Mouse (Mus musculus) left cerebral cortex, adult 2 months (tissue): ENCODE results near the gene Fgfr2. TPM values are rescaled to one million over a fixed set of nuclear protein-coding genes. Genes with fewer than 3 reads are reported as not detected.
"Not testable (repeated sequence)": the region's sequence is repeated elsewhere in the genome, so short reads cannot be mapped to it uniquely, and the experiment has no call there.

ENCODE experiments used
- DNase-seq, 2 experiments: peaks; one replicate each; pipeline ENCODE4 v3.0.0; 2021 to 2022; ENCODE audit warnings: low spot score in 2 of 2, mixed read lengths in 1 of 2; ENCODE audit errors: extremely low spot score in 1 of 2
- H3K27ac ChIP-seq: fragments of 200-600 bp; 2 replicates; pipeline ENCODE4 v1.8.1; 2022
- H3K4me3 ChIP-seq: fragments of 200-600 bp; 2 replicates; pipeline ENCODE4 v1.8.1; 2022
- CTCF ChIP-seq: fragments of 200-600 bp; IDR thresholded peaks from 2 replicates; pipeline ENCODE4 v1.8.1; 2022; ENCODE audit warnings: antibody characterized with exemption, mild to moderate bottlenecking, moderate library complexity
- intact Hi-C: fragments of 180-260 bp; cut with DNase I; formaldehyde crosslinking; loops from one replicate; pipeline ENCODE4 v1.15.1; 2025
- total RNA-seq, 2 experiments: library from RNA; stranded (reverse); gene quantifications; 2 replicates each; pipeline ENCODE4 v1.2.3; 2021

Gene Fgfr2
- total RNA-seq, 2 experiments from 2014 or later: 47.3 to 47.4 TPM

DNA sequence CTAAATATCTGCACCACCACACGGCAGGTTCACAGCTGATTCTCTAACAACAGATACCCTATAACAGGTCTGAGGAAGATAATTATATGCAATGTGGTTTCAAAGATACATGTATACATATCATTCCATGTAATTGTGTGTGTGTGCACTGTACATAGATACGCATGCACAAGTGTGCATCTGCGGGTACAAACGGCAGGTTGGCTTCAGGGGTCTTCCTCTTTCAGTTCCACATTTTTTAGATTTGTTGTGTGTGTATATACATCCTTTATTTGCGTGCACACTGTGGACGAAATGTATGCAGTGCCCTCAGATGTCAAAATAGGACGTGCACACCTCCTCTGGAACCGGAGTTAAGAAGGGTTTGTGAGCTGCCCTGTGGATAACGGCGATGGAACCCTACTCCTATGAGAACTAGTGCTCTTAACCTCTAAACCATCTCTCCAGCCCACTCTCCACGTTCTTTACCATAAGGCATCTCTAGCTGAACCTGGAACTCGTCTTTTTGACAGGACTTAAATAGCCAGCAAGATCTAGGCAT, 2575.4 kb downstream of the Fgfr2 start:
- intact Hi-C loops: loop anchor here (2.0 to 5.0 kb wide), 6 partner anchors 29 to 215 kb away; no protein-coding TSS in a partner anchor
- TF ChIP-seq CTCF: no peak
- peak overlapping the region; percentile 85 for H3K4me3 ChIP-seq
- no peak overlapping the region for H3K27ac ChIP-seq
- DNase-seq: no peak

DNA sequence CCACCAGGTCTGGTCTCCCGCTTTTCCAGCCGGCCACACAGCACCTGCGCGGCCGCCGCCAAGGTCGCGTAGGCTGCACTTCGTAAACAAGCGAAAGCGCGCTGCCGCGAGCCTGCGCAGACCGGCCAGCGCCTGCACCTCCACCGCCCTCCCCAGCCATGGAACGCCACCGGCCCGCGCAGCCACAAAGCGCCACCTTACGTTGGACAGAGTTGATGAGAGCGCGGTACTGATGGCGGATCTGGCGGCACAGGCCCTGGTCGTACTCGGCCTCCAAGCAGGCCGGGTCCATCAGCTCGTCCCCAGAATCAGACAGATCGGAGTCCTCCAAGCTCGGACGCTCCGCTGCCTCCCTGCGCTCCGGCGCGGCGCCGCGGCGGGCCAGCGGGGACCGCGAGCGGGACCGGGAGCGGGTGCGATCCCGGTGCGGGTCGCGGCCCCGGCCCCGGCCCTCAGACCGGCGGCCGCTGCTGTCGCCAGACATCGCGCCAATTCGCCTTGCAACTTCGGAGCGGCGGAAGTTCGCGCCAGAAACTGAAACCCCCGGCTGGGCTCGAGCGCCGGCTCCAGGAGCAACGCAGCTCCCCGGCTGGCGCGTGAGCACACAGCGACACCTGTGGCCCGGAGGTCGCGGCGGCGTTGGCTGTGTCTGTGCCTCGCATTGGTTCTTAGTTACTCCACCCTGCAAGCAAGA, 2576.2 kb downstream of the Fgfr2 start:
- intact Hi-C loops: loop anchor here (2.0 to 5.0 kb wide), 6 partner anchors 28 to 215 kb away; no protein-coding TSS in a partner anchor
- TF ChIP-seq CTCF: peak; percentile 83

DNA sequence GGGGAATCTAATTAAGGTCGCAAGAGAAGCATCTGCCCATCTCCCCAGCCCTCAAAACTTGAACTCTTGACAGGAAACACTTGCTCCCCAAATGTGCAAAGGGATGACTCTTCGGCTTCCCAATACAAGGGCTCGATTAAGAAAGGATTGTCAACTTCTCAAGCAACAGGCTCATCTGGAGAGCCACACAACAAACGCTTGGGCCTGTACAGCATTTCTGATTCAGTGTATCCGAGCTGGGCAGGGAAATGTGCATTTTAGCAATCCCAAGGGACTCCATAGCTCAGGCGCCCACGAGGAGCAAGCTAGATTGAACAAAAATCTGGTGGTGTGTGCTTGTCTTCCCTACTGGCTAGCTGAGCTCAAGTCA, 2576.7 kb downstream of the Fgfr2 start:
- no peak for TF ChIP-seq CTCF
- no peak for DNase-seq
- intact Hi-C loops: loop anchor here (2.0 to 5.0 kb wide), 6 partner anchors 28 to 216 kb away; no protein-coding TSS in a partner anchor
- peak overlapping the region; percentile 85 for H3K4me3 ChIP-seq
- peak overlapping the region; percentile 97 for H3K27ac ChIP-seq

More for the DNA sequence above, 2576.2 kb downstream of the Fgfr2 start:
- H3K4me3 ChIP-seq: peak overlapping the region; percentile 85
- H3K27ac ChIP-seq: peak overlapping the region; percentile 97
- DNase-seq: peak; percentile 89 to 93

DNA sequence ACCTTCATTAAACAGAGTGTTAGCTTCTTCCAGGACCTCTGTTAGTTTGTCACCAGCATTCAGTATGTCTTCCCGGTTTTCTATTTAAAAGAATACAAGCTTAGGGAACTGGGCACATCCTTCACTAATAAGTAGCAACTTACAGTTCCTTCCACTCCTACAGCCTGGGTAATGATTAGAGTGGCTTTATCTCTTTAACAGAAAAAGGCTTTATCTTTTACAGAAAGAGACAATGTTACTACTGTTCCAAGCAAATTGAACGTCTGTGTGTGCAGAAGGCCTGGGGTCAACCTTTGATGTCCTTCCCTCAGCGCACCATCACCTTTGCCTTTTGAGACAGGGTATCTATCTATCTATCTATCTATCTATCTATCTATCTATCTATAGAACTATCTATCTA, 2577.3 kb downstream of the Fgfr2 start:
- no peak for DNase-seq
- Histone ChIP-seq H3K27ac (no peak overlapping the region; the same call in 1 of the 2 replicates), H3K4me3 (peak overlapping the region; percentile 85)
- no peak for TF ChIP-seq CTCF
- intact Hi-C loops: loop anchor here (2.0 to 5.0 kb wide), 6 partner anchors 27 to 216 kb away; no protein-coding TSS in a partner anchor

DNA sequence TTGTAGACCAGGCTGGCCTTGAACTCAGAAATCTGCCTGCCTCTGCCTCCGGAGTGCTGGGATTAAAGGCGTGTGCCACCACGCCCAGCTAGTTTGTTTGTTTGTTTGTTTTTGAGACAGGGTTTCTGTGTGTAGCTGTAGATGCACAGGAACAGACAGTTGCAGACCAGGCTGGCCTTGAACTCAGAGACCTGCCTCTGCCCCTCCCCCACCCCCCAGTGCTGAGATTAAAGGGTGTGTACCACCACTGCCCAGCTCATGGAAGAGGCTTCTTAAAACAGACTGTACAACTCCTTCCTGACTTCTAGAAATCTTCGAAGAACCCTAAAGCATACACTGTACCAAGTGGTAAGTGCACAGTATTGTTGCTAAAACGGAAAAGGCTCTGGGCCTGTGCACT, 2577.7 kb downstream of the Fgfr2 start:
- H3K27ac ChIP-seq: no peak overlapping the region
- peak overlapping the region; percentile 85; the same call in 1 of the 2 replicates for H3K4me3 ChIP-seq
- DNase-seq: no peak
- intact Hi-C loops: loop anchor here (5.0 kb wide), 4 partner anchors 102 to 217 kb away; no protein-coding TSS in a partner anchor
- TF ChIP-seq CTCF: no peak

DNA sequence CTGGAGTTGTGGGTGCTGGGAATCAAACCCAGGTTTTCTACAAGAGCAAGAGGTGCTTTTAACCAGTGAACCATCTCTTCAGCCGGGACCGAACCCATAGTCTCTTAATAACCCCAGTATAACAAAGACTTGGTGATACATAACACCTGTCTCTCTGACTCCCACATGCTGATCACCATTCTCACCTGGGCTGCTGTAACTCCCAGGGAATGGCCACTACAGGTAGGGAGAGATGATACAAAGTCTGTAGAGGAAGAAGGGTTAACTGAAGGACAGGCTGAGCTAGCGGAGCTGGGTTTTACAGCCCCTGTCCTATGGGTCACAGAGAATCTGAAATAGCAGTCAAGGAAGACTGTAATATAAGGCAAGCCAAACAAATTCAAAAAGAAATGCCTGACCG, 2580.0 kb downstream of the Fgfr2 start:
- H3K27ac ChIP-seq: no peak overlapping the region
- TF ChIP-seq CTCF: no peak
- no peak for DNase-seq
- intact Hi-C loops: no loop called here
- no peak overlapping the region for H3K4me3 ChIP-seq

DNA sequence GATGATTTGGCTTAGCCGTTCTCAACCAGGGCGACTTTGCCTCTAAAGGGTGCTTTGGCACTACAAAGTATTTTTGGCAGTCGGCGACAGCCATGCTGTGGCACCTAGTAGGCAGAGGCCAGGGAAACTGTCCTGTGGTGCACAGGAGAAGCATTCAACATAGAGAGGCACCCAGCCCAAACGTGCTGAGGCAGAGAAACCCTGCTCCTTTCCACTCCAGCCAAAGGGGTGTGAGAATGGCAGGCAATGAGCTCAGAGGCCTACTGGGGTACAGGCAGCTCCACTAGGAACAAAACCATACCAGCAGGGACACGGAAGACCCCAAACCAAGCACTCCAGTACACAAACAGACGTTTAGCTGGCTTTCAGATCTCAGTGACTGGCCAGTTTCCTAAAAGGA, 2583.0 kb downstream of the Fgfr2 start:
- DNase-seq: no peak
- Histone ChIP-seq H3K27ac (no peak overlapping the region), H3K4me3 (no peak overlapping the region)
- intact Hi-C loops: no loop called here
- no peak for TF ChIP-seq CTCF

DNA sequence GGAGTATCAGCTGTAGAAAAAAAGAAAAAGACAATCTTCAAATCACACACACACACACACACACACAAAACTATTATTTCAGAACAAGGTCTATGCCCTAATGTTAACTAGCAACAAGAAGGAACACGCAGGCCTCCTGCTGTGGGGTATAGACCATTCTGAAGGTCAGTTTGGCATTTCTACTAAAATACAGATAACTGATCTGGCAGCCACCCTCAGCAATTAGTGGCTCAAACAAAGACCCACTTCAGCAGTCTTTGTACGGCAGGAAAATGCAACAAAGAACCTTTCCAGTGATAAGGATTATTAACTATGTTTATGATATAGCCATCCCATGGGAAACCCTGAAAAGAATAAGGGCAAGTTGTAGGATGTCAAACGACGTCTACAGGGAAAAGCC, 2586.1 kb downstream of the Fgfr2 start:
- intact Hi-C loops: no loop called here

DNA sequence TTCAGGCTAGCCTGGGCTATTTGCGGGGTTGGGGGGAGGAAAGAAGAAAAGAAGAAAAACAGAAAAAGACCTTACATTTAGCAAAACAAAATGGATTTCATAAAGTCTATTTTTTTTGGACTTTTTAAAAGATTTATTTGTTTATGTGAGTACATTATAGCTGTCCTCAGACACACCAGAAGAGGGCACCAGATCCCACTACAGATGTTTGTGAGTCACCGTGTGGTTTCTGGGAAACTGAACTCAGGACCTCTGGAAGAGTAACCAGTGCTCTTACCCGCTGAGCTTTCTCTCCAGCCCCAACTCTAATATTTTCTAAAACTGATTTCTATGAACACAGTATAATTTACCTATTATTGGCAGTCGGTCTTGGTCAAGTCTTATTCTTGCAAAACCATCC, 2588.0 kb downstream of the Fgfr2 start:
- Histone ChIP-seq H3K4me3 (no peak overlapping the region), H3K27ac (no peak overlapping the region)
- TF ChIP-seq CTCF: peak; percentile 43
- DNase-seq: no peak
- intact Hi-C loops: no loop called here

More for the DNA sequence above, 2586.1 kb downstream of the Fgfr2 start:
- no peak for DNase-seq
- no peak for TF ChIP-seq CTCF
- Histone ChIP-seq H3K4me3 (no peak overlapping the region), H3K27ac (no peak overlapping the region)

DNA sequence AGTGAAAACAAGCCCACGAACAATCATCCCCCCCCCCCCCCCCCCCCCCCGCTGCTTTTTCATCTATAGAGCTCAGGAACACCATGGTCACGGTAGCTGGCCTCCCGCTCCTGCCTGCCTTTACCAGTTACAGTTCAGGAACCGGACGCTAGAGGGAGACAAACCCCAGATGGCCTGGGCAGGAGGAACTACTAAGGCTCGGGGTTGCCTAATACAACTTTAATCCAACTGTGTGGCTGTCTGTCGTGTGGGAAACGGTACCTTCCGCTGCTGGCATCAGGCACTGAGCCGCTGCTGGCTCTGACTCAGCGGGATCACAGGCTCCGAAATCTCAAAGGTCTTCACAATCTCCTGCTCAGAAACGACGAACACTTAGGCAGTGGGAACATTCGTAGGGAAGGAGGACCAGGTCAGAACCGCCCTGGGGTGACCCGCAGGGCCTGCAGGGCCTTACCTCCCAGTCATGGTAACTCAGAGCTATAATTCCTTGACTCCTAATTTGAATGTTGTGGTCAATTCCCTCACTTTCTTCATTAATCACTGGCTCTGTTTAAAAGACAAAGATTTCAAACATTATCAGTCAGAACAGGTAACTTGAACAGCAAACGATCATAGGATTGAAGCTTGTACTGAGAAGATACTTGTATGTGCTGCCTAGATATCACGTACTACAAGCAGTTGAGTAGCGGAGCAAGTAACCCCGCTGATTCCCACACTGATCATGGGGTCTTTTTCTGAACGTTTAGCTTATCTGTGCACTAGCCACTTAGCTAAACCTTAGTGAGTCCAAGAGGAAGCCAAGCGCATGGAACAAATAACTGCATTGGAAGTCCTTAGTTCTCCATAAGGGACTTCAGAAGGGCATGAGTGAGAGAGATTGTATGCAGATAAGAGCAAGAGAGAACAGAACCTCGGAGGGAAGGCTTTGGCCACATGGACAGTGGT, 2589.6 kb downstream of the Fgfr2 start:
- no peak overlapping the region for H3K27ac ChIP-seq
- DNase-seq: peak; percentile 84 to 92
- TF ChIP-seq CTCF: peak; percentile 71
- intact Hi-C loops: loop anchor here (2.0 to 5.0 kb wide), 2 partner anchors 159 to 229 kb away; no protein-coding TSS in a partner anchor
- H3K4me3 ChIP-seq: no peak overlapping the region

DNA sequence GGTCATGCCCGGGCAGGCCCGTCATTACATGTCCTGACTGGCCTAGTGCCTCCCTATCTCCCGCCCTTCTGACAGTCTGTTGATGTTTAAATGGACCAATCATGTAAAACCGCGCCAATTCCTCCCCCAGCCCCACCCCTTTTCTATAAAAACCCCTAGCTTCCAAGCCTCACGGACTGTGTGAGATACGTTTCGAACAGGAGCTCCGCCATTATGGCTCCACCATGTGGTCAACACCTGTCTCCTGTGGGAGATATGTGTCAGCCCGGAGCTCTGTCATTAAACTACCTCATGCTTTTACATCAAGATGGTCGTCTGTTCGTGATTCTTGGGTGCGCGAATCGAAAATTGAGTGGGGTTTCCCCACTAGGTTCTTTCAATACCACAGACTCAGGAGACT, 2592.0 kb downstream of the Fgfr2 start:
- intact Hi-C loops: loop anchor here (5.0 kb wide), 1 partner anchor 161 kb away; no protein-coding TSS in a partner anchor

More for the DNA sequence above, 2592.0 kb downstream of the Fgfr2 start:
- not testable (repeated sequence) for H3K4me3 ChIP-seq, DNase-seq, H3K27ac ChIP-seq
